Mouse (Mus musculus) thymus, postnatal 4 days (tissue): ENCODE measurements around the gene Wdr66.
A peak's percentile ranks its signal among the peaks of the same experiment; 100 is the strongest.

Experiments used
- DNase-seq: peaks from one replicate; pipeline ENCODE4 v3.0.0; 2021

Wdr66 gene

GRCm38 (mm10) chr5:123364302-123364971, 112.5 kb downstream of the Wdr66 start:
- DNase-seq: no peak

DNA sequence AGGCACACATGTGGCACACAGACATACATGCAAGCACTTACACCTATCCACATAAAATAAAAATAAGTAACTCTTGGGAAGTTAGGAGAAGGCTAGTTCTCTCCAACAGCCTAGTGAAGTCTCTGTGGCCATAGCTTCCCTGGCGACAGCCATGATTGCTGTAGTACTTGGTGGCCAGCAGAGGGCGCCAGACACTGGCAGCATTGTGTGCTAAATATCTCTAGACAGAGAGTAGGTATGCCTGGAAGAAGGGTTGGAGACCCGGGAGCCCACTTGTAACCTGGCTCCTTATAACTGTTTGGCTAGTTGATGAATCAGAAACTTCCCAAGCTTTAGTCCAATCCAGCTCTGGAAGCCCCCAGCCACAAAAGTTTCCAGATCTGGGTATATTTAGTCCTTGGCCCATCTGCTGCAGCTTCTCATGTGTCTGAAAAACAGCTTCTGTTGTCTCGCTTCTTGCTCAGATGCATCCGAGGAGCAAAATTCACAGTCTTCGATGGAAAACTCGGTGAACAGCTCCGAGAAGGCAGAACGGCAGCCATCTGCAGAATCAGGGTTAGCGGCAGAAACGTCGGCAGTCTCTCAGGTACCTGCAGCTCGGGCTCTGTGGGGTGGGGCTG, 117.1 kb downstream of the Wdr66 start:
- peak; percentile 74 for DNase-seq

DNA sequence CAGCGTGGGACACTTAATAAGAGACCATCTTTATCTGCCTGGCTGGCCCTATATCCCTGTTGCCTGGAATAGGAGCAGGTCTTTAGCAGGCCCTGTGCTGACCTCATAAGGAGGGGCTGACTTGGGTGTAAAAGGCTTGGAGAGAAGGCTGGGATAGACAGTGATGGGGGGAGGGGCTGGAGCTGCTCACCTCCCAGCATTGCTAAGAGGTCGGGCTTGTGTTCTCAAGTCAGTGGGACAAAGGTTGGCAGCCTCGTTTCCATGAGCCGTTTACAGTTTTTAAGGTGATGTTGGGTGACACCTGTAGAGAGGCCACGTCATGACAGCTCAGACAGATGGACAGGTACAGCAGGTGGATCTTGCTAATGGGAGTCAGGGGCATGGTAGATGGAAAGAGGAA, 118.1 kb downstream of the Wdr66 start:
- DNase-seq: no peak

GRCm38 (mm10) chr5:123375262-123375661, 123.4 kb downstream of the Wdr66 start:
- no peak for DNase-seq

GRCm38 (mm10) chr5:123375793-123376452, 124.0 kb downstream of the Wdr66 start:
- DNase-seq: no peak

- DNase-seq: no peak
Observed at GRCm38 (mm10) chr5:123376569-123376968, 124.7 kb downstream of the Wdr66 start.
